Mouse (Mus musculus) CH12F3 (cell line): ENCODE measurements around the gene Git1.

Source experiments
- in situ Hi-C: fragments of 300-500 bp; cut with MboI; formaldehyde crosslinking; loops from 2 replicates; pipeline ENCODE4 v1.14.3; 2020; ENCODE audit warnings: low sequenced_read_pairs

Git1 gene

GRCm38 (mm10) chr11:77493512-77494343 lies at the start of gene Git1:
Git1 (plus strand) TSS chr11:77493562.
- in situ Hi-C loops = no loop called here

DNA sequence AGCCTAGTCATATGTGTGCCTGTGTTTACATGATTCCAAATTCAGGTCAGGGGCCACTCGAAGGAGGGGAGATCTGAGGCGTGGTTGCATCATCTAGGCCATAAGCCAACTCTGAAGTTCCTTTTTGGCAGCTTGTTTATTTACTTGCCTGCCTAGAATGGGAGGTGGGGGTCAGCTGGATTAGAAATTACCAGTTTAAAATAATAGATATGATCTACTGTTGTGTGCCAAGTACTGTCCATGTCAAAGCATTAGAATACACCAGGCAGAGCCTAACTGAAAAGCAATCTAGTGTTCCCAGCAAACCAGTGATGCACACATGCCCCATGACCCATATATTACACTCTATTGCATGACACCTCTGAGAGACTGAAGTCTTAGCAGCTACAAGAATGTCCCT lies 48.4 kb upstream of the Git1 start:
- in situ Hi-C loops = loop anchor here (10.0 kb wide), 2 partner anchors 130 to 350 kb away; no protein-coding TSS in a partner anchor

DNA sequence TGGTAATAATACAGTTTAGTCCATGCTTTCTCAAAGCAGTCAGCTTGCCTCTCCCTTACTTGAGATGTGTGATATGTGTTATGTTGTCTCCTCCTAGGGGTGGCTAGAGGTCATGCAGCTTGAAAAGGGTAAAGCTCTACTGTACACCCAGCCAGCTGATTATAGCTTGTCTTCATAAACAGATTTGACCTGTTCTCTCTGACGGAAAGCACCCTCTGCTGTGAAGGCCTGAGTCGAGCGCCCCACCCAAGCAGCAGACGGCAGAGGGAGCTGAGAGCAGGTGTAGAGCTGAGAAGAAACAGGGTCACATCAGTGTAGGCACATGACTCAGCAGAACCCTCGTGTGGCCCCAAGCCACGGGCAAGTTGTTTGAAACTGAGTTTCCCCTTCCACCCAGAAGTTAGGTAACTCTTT lies 46.7 kb upstream of the Git1 start:
- in situ Hi-C loops = loop anchor here (10.0 kb wide), 2 partner anchors 132 to 352 kb away; no protein-coding TSS in a partner anchor

DNA sequence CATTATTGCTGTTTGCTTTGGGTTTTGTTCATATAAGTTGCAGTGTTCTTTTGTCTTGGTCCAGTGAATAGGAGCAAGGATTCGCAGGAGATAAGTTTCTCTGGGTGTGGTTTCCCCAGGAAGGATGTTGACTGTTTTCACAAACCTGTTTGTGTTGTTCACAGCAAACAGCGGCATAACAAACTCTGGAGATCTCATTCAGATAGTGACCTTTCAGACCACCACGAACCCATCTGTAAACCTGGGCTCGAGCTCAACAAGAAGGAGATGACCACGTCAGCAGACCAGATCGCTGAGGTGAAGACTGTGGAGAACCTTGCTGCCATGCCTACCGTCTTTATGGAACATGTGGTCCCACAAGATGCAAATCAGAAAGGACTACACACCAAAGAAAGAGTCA lies 44.1 kb upstream of the Git1 start:
- in situ Hi-C loops = loop anchor here (10.0 kb wide), 2 partner anchors 134 to 354 kb away; no protein-coding TSS in a partner anchor

DNA sequence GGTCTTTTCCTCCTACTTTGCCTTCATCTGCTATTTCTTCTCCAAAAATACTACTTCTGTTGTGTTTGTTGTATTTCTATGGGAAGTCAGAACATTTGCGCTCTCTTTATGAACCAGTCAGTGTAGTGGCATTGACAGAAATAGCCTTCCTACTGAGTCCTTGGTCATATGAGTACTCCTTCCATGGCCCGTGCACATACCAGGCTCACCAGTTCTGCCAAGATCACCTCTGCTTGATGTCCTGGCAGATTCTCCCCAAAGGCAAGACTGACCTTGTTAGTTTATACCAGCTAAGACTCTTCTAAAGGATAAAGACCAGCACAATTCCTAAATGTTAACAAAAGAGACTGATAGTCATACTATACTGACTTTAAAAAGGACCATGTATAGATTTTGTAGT lies 41.7 kb upstream of the Git1 start:
- in situ Hi-C loops = no loop called here

DNA sequence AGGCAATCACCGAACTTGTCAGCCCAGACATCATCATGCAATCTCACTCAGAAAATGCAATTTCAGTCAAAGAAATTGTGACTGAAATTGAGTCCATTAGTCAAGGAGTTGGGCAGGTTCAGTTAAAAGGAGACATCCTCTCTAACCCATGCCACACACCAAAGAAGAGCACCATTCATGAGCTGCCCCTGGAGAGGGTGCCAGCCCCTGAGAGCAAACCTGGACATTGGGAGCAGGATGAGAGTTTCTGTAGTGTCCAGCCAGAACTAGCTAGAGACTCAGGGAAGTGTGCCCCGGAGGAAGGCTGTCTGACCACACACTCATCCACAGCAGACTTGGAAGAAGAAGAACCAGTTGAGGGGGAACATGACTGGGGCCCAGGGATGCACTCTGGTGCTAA lies 40.0 kb upstream of the Git1 start:
- in situ Hi-C loops = no loop called here

DNA sequence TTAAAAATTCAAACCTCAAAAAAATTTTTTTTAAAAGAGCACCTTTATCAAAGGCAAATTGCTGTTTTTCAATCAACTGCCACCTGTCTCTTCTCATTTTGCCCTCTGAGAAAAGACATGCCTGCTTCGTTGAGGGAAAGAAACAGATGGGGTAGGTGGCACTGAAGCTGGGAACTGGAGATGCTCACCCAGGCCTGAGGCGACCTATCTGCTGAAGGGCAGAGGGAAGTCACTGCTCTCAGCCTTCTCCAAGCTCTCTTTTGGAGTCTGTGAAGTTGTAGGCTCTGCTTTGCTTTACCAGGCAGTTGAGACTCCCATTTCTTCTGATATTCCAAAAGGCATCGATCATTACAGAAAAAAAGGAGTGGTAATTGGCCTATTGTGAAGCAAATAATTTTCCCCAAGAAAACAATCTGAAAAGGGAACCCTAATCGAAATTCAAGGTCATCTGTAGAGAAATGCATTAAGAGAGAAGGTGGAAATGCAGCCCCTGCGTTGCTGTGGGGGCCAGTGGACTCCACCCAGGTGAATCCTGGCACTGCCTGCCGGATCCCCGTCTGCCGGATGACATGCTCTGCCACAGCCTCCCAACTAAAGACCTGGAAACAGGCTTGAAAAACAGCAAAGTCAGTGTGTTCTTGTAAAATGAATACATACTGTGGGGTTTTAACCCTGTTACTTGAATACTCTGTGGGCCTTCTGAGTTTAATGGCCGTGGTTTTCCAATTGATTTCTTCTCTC lies 37.4 kb upstream of the Git1 start:
- in situ Hi-C loops = no loop called here

GRCm38 (mm10) chr11:77456866-77457265 lies 36.5 kb upstream of the Git1 start:
- in situ Hi-C loops = no loop called here

DNA sequence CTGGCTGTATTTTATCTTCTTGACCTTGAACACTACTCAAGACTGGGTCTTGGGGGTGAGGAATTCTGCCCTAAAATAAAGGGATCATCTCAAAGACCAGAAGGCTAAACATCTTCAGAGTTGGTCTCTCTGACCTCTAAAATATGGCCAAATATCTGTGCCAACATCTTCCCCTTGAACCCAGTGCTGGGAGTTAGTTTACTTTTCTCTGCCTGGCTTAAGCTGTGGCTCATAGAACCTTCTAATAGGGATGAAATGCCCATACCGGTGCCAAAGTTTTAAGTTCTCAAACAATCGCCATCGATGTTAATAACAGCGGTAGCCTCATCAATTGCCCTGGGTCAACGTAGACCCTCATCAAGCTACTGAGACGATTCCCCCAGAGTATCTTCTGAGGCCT lies 31.5 kb upstream of the Git1 start:
- in situ Hi-C loops = no loop called here

DNA sequence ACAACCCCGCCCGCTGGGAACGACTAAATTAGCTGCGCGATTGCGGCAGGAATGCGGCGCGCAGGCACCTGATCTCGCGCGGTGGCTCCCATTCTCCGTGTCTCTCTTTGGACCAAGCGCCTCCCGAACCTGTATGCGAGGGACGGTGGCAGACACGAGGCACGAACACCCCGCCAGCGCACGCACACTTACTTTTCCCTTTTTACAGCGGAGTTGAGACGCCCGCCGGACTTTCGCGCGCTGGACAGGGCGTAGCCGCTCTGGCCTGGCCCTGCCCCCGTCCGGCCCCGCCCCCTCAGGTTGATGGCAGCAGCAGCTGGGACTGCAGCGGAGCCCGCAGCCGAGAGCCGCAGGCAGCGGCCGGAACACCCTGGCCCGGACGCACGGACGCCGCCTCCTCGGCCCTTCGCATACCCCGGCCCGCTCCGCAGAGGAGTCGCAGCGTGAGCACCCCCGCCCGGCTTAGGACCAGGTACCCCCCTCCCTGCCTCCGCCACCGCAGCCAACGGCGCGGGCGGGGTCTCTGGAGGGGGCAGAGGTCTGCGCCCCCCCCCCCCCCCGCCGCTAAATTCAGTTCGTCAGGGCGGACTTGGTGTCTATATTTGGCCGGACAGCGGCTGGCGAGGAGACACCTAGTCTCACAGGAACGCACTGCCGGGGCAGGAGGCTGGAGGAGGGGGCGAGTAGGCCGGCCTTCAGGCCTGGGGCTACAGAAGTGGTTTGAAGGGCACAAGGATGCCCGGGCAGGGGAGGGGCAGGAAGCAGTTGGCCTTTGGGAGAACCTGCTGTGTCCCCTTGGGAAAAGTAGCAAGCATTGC lies 30.9 kb upstream of the Git1 start, which contains the start of gene Coro6:
Gene Coro6 (plus strand): TSS at position 129 of the 818 bp plus-strand sequence.
- in situ Hi-C loops = no loop called here

DNA sequence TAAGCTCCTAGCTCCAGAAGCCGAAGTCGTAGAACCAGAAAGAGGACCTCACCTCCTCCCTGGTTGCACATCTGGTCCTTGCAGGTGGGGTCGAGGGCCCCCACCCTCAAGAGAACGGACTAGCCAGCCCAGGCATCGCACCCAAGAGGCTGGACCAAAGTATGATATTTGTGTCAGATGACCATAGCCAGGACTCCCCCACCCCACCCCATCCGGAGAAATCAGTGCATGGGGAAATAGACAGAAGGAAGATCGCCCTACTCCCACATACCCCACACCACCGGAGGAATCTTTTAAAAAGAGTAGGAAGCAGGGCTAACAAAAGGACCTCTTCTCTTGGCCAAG lies 30.3 kb upstream of the Git1 start:
- in situ Hi-C loops = no loop called here

DNA sequence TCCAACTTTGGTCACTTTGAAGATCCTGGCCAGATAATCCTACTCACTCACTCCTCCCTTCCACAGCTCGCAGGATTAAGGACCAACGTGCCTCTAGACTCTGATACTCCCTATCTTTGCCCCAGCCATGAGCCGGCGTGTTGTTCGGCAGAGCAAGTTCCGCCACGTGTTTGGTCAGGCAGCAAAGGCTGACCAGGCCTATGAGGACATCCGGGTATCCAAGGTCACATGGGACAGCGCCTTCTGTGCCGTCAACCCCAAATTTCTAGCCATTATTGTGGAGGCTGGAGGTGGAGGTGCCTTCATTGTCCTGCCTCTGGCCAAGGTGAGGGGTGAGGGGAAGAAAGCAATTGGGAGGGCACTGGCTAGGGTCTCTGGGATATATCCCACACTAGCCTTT lies 29.6 kb upstream of the Git1 start:
- in situ Hi-C loops = no loop called here

- in situ Hi-C loops = no loop called here
Measured at GRCm38 (mm10) chr11:77464684-77465083, 28.7 kb upstream of the Git1 start.

- in situ Hi-C loops = no loop called here
Measured at GRCm38 (mm10) chr11:77465111-77465510, 28.3 kb upstream of the Git1 start.

- in situ Hi-C loops = no loop called here
Measured at GRCm38 (mm10) chr11:77466544-77466943, 26.8 kb upstream of the Git1 start.

- in situ Hi-C loops = no loop called here
Measured at GRCm38 (mm10) chr11:77467157-77467556, 26.2 kb upstream of the Git1 start.

- in situ Hi-C loops = no loop called here
Measured at GRCm38 (mm10) chr11:77467784-77468183, 25.6 kb upstream of the Git1 start.

DNA sequence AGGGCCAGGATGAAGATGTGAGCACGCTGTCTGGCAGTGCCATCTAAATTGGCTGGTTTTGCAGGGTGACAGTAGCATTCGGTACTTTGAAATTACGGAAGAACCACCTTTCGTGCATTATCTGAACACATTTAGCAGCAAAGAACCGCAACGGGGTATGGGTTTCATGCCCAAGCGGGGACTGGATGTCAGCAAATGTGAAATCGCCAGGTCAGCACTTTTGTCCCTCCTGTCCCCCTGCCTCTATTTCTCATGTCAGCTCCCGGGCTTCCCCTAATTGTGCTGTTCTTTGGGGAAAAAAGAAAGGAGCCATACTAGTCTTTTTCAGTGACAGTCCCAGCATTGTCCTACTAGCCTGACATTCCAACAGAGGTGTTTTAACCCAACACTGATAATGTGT lies 25.0 kb upstream of the Git1 start:
- in situ Hi-C loops = no loop called here

GRCm38 (mm10) chr11:77471407-77471806 lies 22.0 kb upstream of the Git1 start:
- in situ Hi-C loops = no loop called here

DNA sequence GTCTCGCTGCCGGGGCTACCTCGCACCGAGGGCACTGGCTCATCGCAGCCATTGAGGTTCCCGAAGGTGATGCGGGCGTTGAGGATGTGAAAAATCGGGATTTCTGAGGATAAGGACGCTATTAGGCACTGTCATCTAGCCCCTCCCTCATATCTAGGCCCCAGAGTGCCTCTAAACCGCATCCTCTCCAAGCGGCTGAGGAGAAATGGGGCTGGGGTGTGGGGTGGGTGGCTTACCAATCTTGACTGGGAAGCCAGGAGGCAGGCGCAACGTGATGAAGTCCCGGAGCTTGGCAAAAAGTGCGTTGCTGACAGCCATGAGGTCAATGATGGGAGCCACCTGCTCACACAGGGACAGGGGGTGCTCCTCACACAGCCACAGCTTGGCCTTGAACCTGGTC lies 20.6 kb upstream of the Git1 start:
- in situ Hi-C loops = no loop called here

GRCm38 (mm10) chr11:77476216-77476615 lies 17.1 kb upstream of the Git1 start:
- in situ Hi-C loops = no loop called here
